Mouse (Mus musculus) forebrain, embryonic 16.5 days (tissue): ENCODE measurements around the gene Tsfm. TPM values are rescaled to one million over a fixed set of nuclear protein-coding genes. Genes with fewer than 3 reads are reported as not detected.

ENCODE experiments used
- ATAC-seq: fragments of 200-750 bp; cut with Nextera tagmentation; 2 replicates; pipeline ENCODE4 v1.8.0; 2017; ENCODE audit warnings: mild to moderate bottlenecking, moderate library complexity
- H3K27ac ChIP-seq: fragments of 300-500 bp; sonication (generic); 2 replicates; pipeline ENCODE4 v1.5.1; 2014; ENCODE audit warnings: low read length, control low read depth
- H3K27me3 ChIP-seq: fragments of 300-500 bp; sonication (generic); replicated peaks from 2 replicates; pipeline ENCODE4 v1.6.1; 2014; ENCODE audit warnings: low read length; ENCODE audit not compliant: control insufficient read depth, insufficient read depth
- H3K36me3 ChIP-seq: fragments of 300-500 bp; sonication (generic); 2 replicates; pipeline ENCODE4 v1.6.1; 2014; ENCODE audit not compliant: control insufficient read depth, insufficient read depth
- H3K4me1 ChIP-seq: fragments of 300-500 bp; sonication (generic); replicated peaks from 2 replicates; pipeline ENCODE4 v1.6.1; 2014; ENCODE audit warnings: low read length; ENCODE audit not compliant: control insufficient read depth, insufficient read depth
- H3K4me2 ChIP-seq: fragments of 300-500 bp; sonication (generic); 2 replicates; pipeline ENCODE4 v1.6.1; 2014; ENCODE audit warnings: mild to moderate bottlenecking, low read length, control low read depth
- H3K4me3 ChIP-seq: fragments of 300-500 bp; sonication (generic); replicated peaks from 2 replicates; pipeline ENCODE4 v1.5.1; 2014; ENCODE audit warnings: mild to moderate bottlenecking, low read length, control low read depth
- H3K9ac ChIP-seq: fragments of 300-500 bp; sonication (generic); replicated peaks from 2 replicates; pipeline ENCODE4 v1.6.1; 2014; ENCODE audit warnings: low read depth, low read length, control low read depth
- H3K9me3 ChIP-seq: fragments of 300-500 bp; sonication (generic); 2 replicates; pipeline ENCODE4 v1.6.1; 2016; ENCODE audit warnings: low read length; ENCODE audit not compliant: control insufficient read depth
- WGBS: fragments of 180-500 bp; shearing (Covaris S2); extraction: QIAGEN DNeasy Blood & Tissue Kit; methylation state at CpG from one replicate; pipeline ENCODE4 v1.1.7; 2014; 5-methylcytosine and 5-hydroxymethylcytosine counted together
- polyA plus RNA-seq: library from polyadenylated mRNA; unstranded; fragments of >200 nt; fragmentation: Nextera tagmentation; extraction: Ambion mirVana; gene quantifications from 2 replicates; pipeline ENCODE4 v1.2.1, GENCODE M21; 2015

The Tsfm gene
- polyA plus RNA-seq, 1 experiment from 2014 or later, result 66.0 TPM

GRCm38 (mm10) chr10:126985579-126985978 is 45.1 kb downstream of the Tsfm start:
- 91% methylated on average over 9 of the region's 9 CpGs for WGBS
- no peak for ATAC-seq
- Histone ChIP-seq H3K27ac (no peak overlapping the region), H3K27me3 (no peaks in the 10 kb centered on the region), H3K9ac (no peak overlapping the region), H3K4me1 (peaks cover 79% of the 10 kb centered on the region), H3K4me3 (no peak overlapping the region), H3K36me3 (no peaks in the 10 kb centered on the region), H3K9me3 (no peaks in the 10 kb centered on the region), H3K4me2 (no peak overlapping the region)

- Histone ChIP-seq H3K4me2 (no peak overlapping the region), H3K9me3 (no peaks in the 10 kb centered on the region), H3K4me3 (no peak overlapping the region), H3K36me3 (no peaks in the 10 kb centered on the region), H3K4me1 (peaks cover 76% of the 10 kb centered on the region), H3K27ac (peak overlapping the region; percentile 62; the same call in 1 of the 2 replicates), H3K27me3 (no peaks in the 10 kb centered on the region), H3K9ac (no peak overlapping the region)
- ATAC-seq, result no peak
- 70% methylated on average over 4 of the region's 4 CpGs for WGBS
Observed at GRCm38 (mm10) chr10:126985127-126985526, 45.5 kb downstream of the Tsfm start.

DNA sequence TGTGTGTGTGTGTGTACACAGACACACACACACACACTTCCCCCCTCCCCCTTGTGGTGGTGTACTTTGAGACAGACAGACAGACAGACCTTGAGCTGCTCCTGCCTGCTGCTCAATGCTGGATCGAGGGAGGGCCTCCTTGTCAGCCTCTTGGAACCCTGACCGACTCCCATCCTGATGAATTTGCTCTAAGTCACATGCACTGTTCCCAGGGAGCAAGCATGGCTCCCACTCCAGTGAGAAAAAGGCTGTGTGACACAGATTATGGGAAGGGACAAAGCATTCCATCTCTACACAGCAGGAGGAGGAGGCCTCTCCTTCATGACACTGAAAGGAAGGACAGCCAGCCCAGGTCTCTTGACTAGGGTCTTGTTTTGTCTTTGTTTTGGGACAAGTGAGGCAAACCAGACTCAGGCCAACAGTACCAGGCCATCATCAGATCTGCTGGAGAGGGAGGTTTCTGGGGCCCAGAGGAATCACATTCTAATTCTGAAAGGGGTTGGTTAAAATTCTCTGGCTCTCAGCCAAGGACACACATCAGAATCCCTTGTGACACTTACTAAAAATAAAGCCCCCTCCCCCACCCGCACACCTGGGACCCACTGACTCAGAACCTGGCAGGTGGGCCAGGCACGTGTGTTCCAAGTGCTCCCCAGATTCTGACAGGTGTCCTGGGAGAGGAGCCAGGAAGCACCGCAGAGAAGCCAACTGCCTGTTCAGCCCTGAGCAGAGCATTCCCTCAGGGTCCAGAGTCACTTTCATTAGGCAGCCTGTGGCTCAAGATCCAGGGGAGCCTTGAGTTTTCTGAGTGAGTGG is 46.2 kb downstream of the Tsfm start:
- Histone ChIP-seq H3K4me3 (no peak overlapping the region), H3K9ac (no peak overlapping the region), H3K9me3 (no peaks in the 10 kb centered on the region), H3K4me2 (0 out of 2 replicates have a peak overlapping the region, but pooled peaks have one; percentile 3), H3K36me3 (no peaks in the 10 kb centered on the region), H3K27ac (peak overlapping the region; percentile 62), H3K27me3 (no peaks in the 10 kb centered on the region), H3K4me1 (peaks cover 74% of the 10 kb centered on the region)
- no peak for ATAC-seq
- 14% methylated on average over 5 of the region's 5 CpGs for WGBS

DNA sequence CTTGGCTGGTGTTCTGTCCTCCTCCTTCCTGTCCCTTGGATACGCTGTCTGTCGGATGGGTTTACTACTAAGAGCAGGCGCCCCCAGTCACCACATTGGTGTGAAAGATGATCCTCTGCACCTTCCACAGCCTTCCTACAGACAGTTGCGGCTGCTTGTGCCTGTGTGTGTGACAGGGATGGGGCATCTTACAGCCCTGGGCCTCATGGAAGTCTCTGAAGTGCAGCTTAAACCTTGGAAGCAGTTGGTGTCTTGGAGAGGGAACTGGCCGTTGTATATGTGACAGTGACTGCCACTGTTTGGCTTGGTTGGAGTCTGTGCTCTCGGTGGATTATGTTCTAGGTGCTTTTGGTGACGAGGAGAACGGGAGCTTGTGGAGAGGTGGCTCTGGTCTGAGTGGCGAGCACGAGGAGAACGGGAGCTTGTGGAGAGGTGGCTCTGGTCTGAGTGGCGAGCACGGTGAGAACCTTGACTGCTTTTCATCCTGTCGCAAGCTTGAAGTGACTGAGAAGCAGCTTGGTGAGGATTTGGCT is 47.4 kb downstream of the Tsfm start:
- H3K36me3 ChIP-seq, result no peaks in the 10 kb centered on the region
- peak overlapping the region; percentile 77 for H3K4me2 ChIP-seq
- no peak for ATAC-seq
- no peak overlapping the region for H3K4me3 ChIP-seq
- H3K9ac ChIP-seq, result 0 out of 2 replicates have a peak overlapping the region, but pooled peaks have one; percentile 6
- H3K4me1 ChIP-seq, result peaks cover 69% of the 10 kb centered on the region
- WGBS, result 55% methylated on average over 14 of the region's 14 CpGs
- no peaks in the 10 kb centered on the region for H3K27me3 ChIP-seq
- no peaks in the 10 kb centered on the region for H3K9me3 ChIP-seq
- H3K27ac ChIP-seq, result no peak overlapping the region

DNA sequence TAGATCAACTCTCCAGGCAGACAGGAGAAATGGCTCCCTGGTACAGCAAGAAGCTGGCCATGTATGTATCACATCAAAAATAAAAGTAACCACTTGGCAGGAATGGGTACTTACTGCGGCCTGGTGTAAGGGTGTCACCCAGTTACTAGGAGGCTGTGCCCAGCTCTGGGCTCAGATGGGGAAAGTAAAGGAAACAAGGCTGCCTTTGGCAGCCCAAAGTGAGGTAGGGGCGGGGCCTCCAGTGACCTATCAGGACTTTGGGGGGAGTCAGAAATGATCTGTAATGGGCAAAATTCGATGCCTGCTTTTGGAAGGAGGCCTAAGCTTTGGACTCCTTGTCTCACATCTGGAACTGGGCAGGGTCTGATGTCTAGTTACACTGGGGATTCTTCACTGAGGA is 48.9 kb downstream of the Tsfm start:
- Histone ChIP-seq H3K9ac (0 out of 2 replicates have a peak overlapping the region, but pooled peaks have one; percentile 24), H3K27me3 (no peaks in the 10 kb centered on the region), H3K27ac (no peak overlapping the region), H3K4me2 (peak overlapping the region; percentile 77), H3K4me3 (no peak overlapping the region; the same call in 1 of the 2 replicates), H3K9me3 (no peaks in the 10 kb centered on the region), H3K4me1 (peaks cover 65% of the 10 kb centered on the region), H3K36me3 (no peaks in the 10 kb centered on the region)
- 62% methylated on average over 3 of the region's 3 CpGs for WGBS
- no peak for ATAC-seq

DNA sequence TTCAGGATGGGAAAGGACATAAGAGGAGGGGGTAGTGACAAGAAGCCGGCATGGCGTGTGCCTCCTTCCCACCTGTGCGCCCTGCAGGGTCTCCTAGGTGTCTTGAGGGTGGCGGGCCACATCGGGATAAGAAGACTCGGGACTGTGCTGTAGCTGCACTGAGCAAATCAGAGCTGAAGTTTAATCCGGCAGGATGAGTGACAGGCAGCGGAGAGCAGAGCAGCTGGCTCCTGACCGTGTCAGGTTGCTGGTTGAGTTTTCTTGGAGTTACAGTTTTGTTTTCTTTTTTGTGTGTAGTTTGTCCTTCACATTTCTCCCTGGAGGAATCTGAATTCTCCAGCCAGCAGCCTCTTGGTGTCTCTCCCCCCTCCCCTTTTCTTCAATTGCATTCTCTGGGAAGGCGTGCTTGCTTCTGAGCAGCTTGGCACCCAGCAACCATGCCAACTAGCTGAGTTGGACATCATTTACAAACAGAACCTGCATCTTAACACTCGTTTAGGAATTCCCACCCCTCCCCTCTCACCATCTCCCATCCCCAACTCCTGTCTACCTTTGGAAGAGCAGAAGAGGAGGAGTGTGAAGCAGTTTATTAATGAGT is 49.6 kb downstream of the Tsfm start:
- Histone ChIP-seq H3K36me3 (no peaks in the 10 kb centered on the region), H3K9me3 (no peaks in the 10 kb centered on the region), H3K4me2 (peak overlapping the region; percentile 77), H3K4me1 (peaks cover 58% of the 10 kb centered on the region), H3K27ac (peak overlapping the region; percentile 100), H3K4me3 (peak overlapping the region; percentile 90), H3K9ac (peak overlapping the region; percentile 92), H3K27me3 (no peaks in the 10 kb centered on the region)
- no peak for ATAC-seq
- 1% methylated on average over 11 of the region's 11 CpGs for WGBS

DNA sequence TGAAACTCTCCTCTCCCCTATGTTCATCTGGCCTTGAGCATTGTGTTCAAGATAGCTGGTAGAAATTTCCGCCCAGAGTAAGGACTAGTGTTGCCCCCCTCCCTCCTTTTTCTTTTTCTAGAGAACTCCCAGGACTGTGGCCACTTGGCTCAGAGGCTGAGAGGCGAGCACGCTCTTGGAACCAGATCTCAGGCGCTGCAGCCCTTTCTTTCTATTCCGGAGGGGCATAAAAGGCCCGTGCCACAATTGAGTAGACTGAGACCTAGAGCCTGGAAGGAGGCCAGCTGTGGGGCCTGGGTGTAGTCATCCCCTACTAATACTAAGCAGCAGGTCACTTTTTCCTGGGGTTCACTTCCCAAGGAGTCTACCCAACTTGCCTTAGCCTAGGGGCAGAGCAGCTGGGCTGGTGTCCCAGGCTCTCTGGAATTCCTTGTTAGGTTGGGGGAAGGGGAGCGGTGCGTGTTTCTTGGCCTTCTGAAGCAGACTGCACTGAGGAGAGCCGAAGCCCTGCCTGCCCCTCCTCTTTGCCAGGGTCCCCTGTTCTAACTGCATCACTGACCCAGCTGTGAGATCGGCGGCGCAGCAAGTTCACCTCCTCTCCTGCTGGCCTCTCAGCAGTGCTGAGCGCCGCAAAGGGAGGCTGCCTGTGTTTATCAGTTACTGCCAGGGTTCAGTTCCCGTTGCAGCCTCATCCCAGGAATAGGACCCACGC is 50.3 kb downstream of the Tsfm start:
- H3K27ac ChIP-seq, result peak overlapping the region; percentile 100
- WGBS, result 0% methylated on average over 16 of the region's 16 CpGs
- H3K36me3 ChIP-seq, result no peaks in the 10 kb centered on the region
- H3K4me1 ChIP-seq, result peaks cover 54% of the 10 kb centered on the region
- H3K9me3 ChIP-seq, result no peaks in the 10 kb centered on the region
- H3K4me2 ChIP-seq, result peak overlapping the region; percentile 77
- peak overlapping the region; percentile 92 for H3K9ac ChIP-seq
- H3K27me3 ChIP-seq, result no peaks in the 10 kb centered on the region
- peak; percentile 34 for ATAC-seq
- H3K4me3 ChIP-seq, result peak overlapping the region; percentile 90

DNA sequence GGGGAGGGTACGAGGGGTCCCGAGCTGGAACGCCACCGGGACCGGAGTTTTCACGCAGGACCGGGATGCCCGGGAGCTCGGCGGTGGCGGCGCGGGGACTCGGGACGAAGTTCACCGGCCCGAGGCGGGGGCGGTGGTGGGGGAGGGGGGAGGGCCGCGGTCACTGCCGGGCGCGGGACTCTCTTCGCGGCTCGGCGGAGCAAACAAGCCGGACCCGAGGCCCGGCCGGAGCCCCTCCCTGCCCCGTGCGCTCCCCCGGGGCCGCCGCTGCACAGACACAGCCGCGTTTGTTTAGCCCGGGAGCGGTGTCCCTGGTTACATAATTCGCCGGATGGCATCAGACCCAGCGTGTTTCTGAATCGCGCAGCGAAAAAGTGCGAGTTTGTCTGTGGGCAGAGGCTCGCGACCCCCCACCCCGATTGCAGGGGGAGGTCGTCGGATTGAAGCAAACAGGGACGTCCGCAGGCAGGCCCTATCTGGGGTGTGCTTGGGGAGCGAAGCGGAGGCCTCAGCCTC is 50.9 kb downstream of the Tsfm start:
- WGBS, result 0% methylated on average over 41 of the region's 57 CpGs
- Histone ChIP-seq H3K27me3 (no peaks in the 10 kb centered on the region), H3K9me3 (no peaks in the 10 kb centered on the region), H3K27ac (peak overlapping the region; percentile 100), H3K4me2 (peak overlapping the region; percentile 77), H3K4me3 (peak overlapping the region; percentile 90), H3K4me1 (peaks cover 47% of the 10 kb centered on the region), H3K9ac (peak overlapping the region; percentile 92), H3K36me3 (no peaks in the 10 kb centered on the region)
- ATAC-seq, result no peak
